Mouse (Mus musculus): ENCODE data around the gene Mgat5.

The Mgat5 gene

GRCm38 (mm10) chr1:127218182-127218581 lies 13.4 kb downstream of the Mgat5 start:
- no peak for DNase-seq (ENCODE audit: low spot score)

- DNase-seq (ENCODE audit: low spot score): no peak
These were observed 14.3 kb downstream of the Mgat5 start for GRCm38 (mm10) chr1:127219161-127219560.

DNA sequence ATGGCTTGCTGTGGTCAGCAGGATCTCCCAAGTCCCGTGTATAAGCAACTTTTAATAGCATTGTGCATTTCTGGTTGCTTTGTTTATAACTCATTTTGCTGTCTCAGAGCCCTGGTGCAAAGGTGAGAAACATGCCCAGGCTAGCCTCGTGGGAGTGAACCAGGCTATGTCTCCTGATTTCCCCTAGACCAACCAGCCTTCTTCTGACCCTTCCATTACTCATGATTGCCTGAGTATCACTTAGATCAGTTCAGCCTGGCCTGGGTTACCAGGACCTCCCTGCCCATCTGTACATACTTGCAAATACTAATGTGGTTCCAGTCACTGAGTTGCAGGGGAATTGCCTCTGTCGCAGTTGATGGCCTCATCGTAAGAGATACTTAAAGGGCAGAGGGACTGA lies 14.8 kb downstream of the Mgat5 start:
- no peak for DNase-seq (ENCODE audit: low spot score)

- no peak for DNase-seq (ENCODE audit: low spot score)
These were observed 17.4 kb downstream of the Mgat5 start for GRCm38 (mm10) chr1:127221998-127222736.

DNA sequence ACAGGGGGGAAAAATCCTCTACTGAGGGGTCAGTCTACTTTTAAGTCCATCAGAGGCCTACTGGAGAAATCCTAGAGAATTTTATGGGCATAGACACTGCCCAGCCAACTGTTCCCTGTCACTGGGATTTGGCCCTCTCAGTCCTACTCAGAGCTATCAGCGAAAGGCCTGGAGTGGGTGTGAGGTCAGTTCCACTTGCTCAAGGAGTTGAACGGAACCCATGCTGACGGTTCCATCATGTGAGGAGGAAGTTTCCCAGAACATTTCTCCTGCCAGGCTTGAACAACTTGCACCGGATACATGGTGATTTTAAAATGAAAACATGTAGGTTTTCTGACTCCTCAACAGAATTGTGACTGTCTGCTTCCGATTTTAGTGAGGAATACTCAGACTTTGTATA lies 20.2 kb downstream of the Mgat5 start:
- no peak for DNase-seq (ENCODE audit: low spot score)

DNA sequence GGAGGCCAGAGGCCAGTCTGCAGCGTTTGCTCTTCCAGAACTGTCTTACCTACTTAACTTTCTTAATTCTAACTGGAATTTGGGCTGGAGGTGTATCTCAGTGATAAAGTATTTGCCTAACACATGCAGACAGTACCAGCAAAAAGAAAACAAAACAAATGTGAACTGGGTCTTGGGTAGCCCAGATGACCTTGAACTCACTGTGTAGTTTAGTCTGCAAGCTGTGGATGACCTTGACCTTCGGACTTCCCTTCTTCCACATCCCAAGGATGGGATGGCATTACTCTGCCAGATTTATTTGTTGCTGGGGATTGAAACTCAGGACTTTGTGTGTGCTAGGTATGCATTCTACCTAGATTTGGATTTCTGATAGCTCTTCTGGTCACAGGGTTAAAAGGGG lies 24.2 kb downstream of the Mgat5 start:
- DNase-seq (ENCODE audit: low spot score): no peak

DNA sequence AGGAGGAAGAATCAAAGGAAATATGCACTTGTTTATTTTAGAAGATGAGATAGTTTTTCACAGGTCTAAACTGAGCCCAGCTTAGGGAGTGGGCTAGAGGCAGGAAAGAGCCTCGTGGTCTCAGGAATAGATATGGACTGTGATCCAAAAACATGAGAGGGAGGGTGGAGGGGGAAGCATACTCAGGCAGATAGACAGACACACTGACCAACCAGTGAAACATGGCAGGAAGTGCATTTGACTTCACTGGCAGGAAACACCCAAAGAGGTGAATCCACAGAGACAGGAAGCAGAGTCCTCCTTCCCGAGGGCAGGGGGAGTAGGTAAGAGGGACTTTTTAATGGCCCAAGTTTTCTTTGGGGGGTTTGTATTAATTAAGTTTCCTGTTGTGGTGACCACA lies 25.7 kb downstream of the Mgat5 start:
- DNase-seq (ENCODE audit: low spot score): no peak

DNA sequence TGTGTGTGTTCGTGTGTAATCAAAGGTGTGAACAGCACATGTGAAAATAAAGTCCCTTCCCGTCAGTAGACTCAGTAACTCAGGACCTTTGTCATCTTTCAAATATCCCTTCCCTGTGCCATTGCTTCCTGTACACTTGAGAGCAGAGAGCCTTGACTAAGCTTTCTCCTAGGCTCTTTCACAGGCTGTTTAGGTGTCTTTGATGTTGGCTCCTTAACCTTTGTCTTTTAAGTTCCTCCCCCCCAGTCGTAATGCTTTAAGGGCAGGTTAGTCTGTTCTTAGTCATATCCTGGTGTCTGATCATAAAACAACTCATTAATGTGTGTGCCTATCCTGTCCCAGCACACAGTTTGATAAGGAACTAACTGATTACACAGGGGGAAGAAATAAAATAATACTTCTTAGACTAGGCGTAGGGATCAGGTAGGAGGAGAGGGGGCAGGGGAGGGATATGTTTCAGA lies 28.4 kb downstream of the Mgat5 start:
- DNase-seq (ENCODE audit: low spot score): no peak

DNA sequence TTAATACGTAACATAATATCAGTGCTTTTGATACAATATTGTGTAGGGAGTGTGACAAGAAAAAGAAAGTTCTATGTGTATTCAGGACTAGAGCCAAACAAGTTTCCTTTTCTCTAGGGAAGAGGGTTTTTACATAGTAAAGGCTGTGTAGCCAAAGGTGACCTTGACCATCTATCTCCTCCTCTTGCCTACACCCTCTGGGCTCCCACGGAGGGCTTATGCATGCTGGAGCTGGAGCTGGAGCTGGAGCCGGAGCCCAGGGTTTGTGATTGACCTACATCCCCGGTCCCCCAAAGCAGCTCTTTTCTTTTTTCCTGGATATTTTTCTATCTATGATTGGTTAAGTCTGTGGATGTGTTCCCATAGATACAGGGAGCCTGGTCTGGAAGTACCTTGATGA lies 30.3 kb downstream of the Mgat5 start:
- no peak for DNase-seq (ENCODE audit: low spot score)

DNA sequence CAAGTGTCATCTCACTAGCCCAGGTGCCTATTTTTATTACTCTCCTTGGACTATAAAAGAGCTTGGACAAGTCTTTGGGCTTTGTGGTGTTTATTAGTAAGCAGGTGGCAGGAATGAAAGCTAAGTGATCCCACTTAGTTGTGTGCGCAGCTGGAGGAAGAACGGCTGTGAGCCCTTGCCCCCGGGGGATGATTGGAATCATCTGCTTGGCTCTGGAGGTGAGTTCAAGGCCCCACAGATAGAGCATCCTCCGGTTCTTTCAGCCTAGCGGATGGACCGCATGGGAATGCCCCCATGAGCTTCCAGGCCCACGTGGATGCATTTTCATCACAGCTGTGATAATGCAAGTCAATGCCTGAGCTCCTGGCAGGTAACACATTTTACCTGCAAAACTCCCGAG lies 31.6 kb downstream of the Mgat5 start:
- no peak for DNase-seq (ENCODE audit: low spot score)

DNA sequence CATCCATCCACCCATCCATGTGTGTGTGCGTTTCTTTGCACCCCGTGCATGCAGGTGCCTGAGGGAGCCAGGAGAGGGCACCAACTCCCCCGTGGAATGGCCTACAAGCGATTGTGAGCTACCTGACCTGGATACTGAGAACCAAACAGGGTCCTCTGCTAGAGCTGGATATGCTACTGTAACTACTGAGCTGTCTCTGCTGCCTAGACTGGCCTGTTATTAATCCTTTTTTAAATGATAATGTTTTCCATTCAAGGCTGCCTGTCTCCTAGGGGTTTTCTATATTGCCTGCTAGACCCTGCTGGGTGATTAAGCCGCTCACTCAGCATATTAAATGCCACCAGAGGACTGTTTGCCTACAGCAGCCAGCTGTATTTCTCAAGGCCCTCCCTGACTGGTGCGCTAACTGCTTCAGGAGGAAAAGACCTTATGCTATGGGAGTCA lies 34.1 kb downstream of the Mgat5 start:
- no peak for DNase-seq (ENCODE audit: low spot score)

DNA sequence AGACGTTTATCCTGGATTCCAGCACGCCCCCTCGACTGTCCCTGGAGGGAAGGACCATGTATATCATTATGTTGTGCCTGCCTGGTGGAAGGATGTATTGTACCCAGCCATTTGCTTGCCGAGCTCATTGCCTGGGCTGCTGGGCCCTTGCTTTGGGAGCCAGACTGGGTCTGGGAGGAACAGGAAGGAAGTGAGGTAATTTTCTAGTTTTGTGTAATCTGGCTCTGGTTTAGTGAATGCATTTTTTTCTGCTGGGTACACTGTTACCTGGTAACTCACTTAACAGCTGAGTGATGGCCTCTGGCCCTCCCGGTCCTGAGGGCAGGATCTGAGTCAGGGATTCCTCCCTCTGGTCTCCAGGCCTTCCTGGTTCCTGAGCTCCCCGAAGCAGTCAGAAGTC lies 35.1 kb downstream of the Mgat5 start:
- DNase-seq (ENCODE audit: low spot score): no peak

GRCm38 (mm10) chr1:127242151-127242887 lies 37.5 kb downstream of the Mgat5 start:
- DNase-seq (ENCODE audit: low spot score): no peak

DNA sequence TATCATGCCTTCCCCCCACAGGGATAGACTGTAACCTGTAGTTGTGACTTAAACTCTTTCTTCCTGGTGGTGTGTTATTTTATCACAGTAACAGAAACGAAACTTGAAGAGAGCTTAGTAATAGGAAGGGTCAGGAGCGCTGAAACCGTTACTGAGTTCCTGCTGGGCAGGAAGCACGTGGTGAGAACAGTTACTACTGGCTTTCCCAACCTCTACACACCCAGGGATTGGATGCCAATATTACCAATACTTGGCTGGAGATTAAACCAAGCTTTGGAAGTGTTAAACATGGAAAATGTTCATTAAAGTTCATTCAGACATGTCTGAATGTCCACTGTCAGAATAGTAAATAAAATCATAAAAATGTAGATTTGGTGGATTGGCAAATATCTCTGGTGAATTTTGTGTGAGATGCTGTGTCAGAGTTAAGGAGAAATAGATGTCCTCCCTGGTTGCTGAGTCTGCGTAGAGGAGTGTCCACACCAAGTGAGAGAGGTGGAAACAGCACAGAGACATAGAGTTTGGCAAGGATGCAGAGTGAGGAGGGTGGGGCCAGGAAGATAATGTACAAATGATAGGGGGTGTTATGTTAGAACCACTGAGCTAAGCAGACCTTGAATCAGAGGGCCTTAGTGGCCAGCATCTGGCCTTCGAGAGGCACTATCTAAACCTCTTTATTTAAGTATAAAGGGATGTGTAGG lies 38.2 kb downstream of the Mgat5 start:
- no peak for DNase-seq (ENCODE audit: low spot score)

- no peak for DNase-seq (ENCODE audit: low spot score)
These were observed 39.4 kb downstream of the Mgat5 start for GRCm38 (mm10) chr1:127244054-127244770.

- DNase-seq (ENCODE audit: low spot score): no peak
These were observed 41.3 kb downstream of the Mgat5 start for GRCm38 (mm10) chr1:127246158-127246557.

- no peak for DNase-seq (ENCODE audit: low spot score)
These were observed 43.6 kb downstream of the Mgat5 start for GRCm38 (mm10) chr1:127248433-127248832.

- no peak for DNase-seq (ENCODE audit: low spot score)
These were observed 44.8 kb downstream of the Mgat5 start for GRCm38 (mm10) chr1:127249621-127250020.

GRCm38 (mm10) chr1:127250313-127250712 lies 45.5 kb downstream of the Mgat5 start:
- DNase-seq (ENCODE audit: low spot score): no peak

DNA sequence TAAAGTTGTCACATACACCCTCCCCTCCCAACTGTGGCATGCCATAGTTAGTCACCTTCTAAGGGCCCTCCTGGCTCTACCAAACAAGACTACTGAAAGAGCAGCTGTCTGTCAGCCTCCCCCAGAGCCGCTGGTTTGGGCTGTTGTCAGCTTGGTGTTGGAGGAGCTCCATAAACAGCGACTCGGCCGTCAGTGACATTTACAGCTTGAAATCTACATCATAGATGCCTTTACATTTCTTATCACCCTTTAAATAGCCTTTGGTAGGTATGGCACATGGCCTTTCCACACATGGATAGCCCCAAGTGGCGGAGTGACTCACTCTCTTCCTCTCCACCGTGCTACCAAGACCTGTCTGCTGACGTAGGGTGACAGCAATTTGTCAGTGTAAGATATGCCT lies 46.9 kb downstream of the Mgat5 start:
- DNase-seq (ENCODE audit: low spot score): no peak

DNA sequence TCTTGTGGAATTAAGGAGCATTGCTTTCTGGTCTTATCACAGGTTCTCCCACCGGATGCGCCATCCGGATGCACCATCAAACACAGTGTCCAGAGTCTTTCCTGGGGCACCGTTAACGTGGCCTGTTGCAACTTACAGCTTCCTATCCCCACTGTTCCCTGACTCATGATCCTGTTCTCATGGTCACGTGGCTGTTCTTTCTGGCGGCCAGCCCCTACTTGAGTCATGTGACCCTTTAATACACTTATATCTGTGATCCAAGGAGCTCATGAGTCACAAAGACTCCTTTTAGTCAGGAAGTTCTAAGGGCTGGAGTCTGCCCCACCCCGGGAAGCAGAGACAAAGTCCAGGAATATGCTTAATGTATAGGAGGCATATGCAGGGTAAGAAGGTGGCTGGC lies 52.2 kb downstream of the Mgat5 start:
- DNase-seq (ENCODE audit: low spot score): no peak

DNA sequence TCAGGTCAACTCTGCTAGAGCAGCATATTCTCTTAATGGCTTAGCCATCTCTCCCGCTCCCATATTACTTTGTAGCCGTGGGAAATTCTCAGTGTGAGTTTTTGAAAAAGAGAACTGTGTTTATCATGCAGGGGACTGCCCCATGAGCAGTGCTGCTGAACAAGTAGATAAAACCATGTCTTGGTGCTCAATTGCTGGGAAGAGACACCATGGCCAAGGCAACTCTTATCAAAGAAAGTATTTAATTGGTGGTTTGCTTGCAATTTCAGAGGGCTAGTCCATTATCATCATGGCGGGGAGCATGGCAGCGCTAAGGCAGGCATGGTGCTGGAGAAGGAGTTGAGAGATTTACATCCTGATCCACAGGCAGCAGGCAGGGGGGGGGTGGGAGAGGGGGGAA lies 54.9 kb downstream of the Mgat5 start:
- DNase-seq (ENCODE audit: low spot score): no peak

Data from ovary, adult 18-20 months (tissue).